Mouse (Mus musculus): ENCODE measurements around the gene Plekha8. TPM values are rescaled to one million over a fixed set of nuclear protein-coding genes. Genes with fewer than 3 reads are reported as not detected.

The Plekha8 gene
- total RNA-seq (2014; rRNA removed) (14.9 and 17.0 TPM in 2 replicates), polyA plus RNA-seq (2015; fragmentation: Nextera tagmentation; extraction: Ambion mirVana) (4.8 and 5.2 TPM in 2 replicates)

GRCm38 (mm10) chr6:54594469-54595329 lies at the start of gene Plekha8:
Gene Plekha8 (plus strand): TSS chr6:54595111.
- Histone ChIP-seq H3K9me3 (ENCODE audit: low read length) (no peaks in the 10 kb centered on the region), H3K27me3 (ENCODE audit: insufficient read depth, low read length) (no peaks in the 10 kb centered on the region), H3K27ac (ENCODE audit: low read depth, low read length) (peak within 1 kb of the TSS; percentile 34), H3K4me2 (ENCODE audit: low read depth, low read length, poor library complexity, severe bottlenecking) (peak within 1 kb of the TSS; percentile 81), H3K9ac (replicated peaks; ENCODE audit: low read length, poor library complexity, severe bottlenecking) (peak within 1 kb of the TSS; percentile 78), H3K4me3 (ENCODE audit: low read depth, low read length) (peak within 1 kb of the TSS; percentile 83), H3K36me3 (ENCODE audit: insufficient read depth, low read length) (no peaks in the 10 kb centered on the region), H3K4me1 (ENCODE audit: insufficient read depth, low read length) (no peaks in the 10 kb centered on the region)
- peak; percentile 95 for DNase-seq (ENCODE audit: low spot score)
- TF ChIP-seq CTCF (IDR thresholded peaks at IDR 0.05): no peak; the same call in none of the 2 replicates
- WGBS: 0% methylated on average over 27 of the region's 49 CpGs
- peak; percentile 94 for ATAC-seq (ENCODE audit: low FRiP score)

DNA sequence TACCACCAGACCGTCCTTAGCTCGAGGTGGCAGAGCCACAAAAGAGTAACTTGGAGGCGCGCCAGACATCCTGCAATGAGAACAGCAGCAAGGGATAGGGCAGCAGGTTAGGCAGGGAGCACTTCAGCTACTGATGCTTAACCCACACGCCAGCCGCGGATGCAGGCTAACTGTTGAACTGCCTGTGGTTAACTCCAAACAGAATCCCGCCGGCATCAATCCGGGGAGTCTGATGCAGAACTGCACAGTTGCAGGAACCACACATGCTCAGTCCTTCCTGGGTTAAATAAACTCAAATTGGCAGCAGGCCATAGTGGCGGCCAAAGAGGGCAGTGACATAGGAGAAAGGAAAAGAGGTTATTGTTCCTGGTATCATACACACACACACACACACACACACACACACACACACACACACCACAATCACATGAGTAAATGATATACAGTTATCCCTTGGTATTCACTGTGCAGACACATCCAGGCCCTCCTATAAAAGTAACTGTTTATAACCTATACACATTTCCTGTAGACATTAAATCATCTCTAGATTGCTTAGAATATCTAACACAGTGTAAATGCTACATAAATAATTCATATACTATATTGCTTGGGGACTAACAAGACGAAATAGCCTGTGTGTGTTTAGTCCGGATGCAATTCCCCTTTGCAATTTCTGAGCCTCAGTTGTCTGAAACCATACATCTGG lies 46.4 kb upstream of the Plekha8 start:
- peaks cover 12% of the 10 kb centered on the region; the same call in 1 of the 2 replicates for H3K36me3 ChIP-seq (ENCODE audit: insufficient read depth, low read length)
- no peak overlapping the region for H3K4me3 ChIP-seq (ENCODE audit: low read depth, low read length)
- H3K9ac ChIP-seq (replicated peaks; ENCODE audit: low read length, poor library complexity, severe bottlenecking): no peak overlapping the region
- H3K4me1 ChIP-seq (ENCODE audit: insufficient read depth, low read length): peaks cover 6% of the 10 kb centered on the region; the same call in 1 of the 2 replicates
- no peaks in the 10 kb centered on the region for H3K9me3 ChIP-seq (ENCODE audit: low read length)
- no peak overlapping the region for H3K27ac ChIP-seq (ENCODE audit: low read depth, low read length)
- ATAC-seq (ENCODE audit: low FRiP score): no peak
- no peaks in the 10 kb centered on the region for H3K27me3 ChIP-seq (ENCODE audit: insufficient read depth, low read length)
- TF ChIP-seq CTCF (IDR thresholded peaks at IDR 0.05): no peak
- no peak for DNase-seq (ENCODE audit: low spot score)
- 56% methylated on average over 13 of the region's 13 CpGs for WGBS
- H3K4me2 ChIP-seq (ENCODE audit: low read depth, low read length, poor library complexity, severe bottlenecking): no peak overlapping the region

- no peak for TF ChIP-seq CTCF (IDR thresholded peaks at IDR 0.05)
- no peak overlapping the region for H3K4me2 ChIP-seq (ENCODE audit: low read depth, low read length, poor library complexity, severe bottlenecking)
- ATAC-seq (ENCODE audit: low FRiP score): no peak
- DNase-seq (ENCODE audit: low spot score): no peak
- no peaks in the 10 kb centered on the region for H3K9me3 ChIP-seq (ENCODE audit: low read length)
- H3K4me1 ChIP-seq (ENCODE audit: insufficient read depth, low read length): peaks cover 15% of the 10 kb centered on the region
- H3K27me3 ChIP-seq (ENCODE audit: insufficient read depth, low read length): no peaks in the 10 kb centered on the region
- H3K4me3 ChIP-seq (ENCODE audit: low read depth, low read length): no peak overlapping the region
- H3K9ac ChIP-seq (replicated peaks; ENCODE audit: low read length, poor library complexity, severe bottlenecking): no peak overlapping the region
- 63% methylated on average over 4 of the region's 4 CpGs for WGBS
- H3K36me3 ChIP-seq (ENCODE audit: insufficient read depth, low read length): peaks cover 7% of the 10 kb centered on the region; the same call in 1 of the 2 replicates
- no peak overlapping the region for H3K27ac ChIP-seq (ENCODE audit: low read depth, low read length)
Observed at GRCm38 (mm10) chr6:54549311-54549710, 45.6 kb upstream of the Plekha8 start.

DNA sequence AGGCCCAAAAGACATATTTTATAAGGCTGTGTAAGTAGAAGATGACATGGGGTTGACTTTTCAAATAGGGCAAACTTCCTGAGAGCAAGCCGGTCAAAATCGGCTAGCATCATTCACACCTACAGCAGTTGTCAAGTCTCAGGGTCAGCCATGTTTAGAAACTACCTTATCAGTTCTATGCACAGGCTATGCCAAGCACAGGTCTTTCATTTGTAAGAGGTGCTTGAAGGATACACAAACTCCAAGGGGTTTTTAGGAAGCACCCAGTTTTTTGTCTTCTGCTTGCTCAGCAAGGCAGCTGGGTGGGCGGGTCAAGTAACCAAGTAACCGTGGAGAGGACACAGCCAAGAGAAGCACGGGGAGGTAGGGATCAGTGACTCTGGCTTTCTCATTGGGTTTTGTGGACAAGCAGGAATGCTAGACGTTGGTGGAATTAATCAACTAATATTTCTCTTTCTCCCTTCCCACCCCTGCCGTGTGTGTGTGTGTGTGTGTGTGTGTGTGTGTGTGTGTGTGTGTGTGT lies 44.0 kb upstream of the Plekha8 start:
- Histone ChIP-seq H3K4me1 (ENCODE audit: insufficient read depth, low read length) (peaks cover 19% of the 10 kb centered on the region), H3K27ac (ENCODE audit: low read depth, low read length) (no peak overlapping the region), H3K27me3 (ENCODE audit: insufficient read depth, low read length) (no peaks in the 10 kb centered on the region), H3K4me2 (ENCODE audit: low read depth, low read length, poor library complexity, severe bottlenecking) (no peak overlapping the region), H3K9ac (replicated peaks; ENCODE audit: low read length, poor library complexity, severe bottlenecking) (no peak overlapping the region), H3K9me3 (ENCODE audit: low read length) (no peaks in the 10 kb centered on the region), H3K36me3 (ENCODE audit: insufficient read depth, low read length) (no peaks in the 10 kb centered on the region; the same call in 1 of the 2 replicates), H3K4me3 (ENCODE audit: low read depth, low read length) (no peak overlapping the region)
- no peak for TF ChIP-seq CTCF (IDR thresholded peaks at IDR 0.05)
- ATAC-seq (ENCODE audit: low FRiP score) (no peak), DNase-seq (ENCODE audit: low spot score) (no peak)
- WGBS: 62% methylated on average over 7 of the region's 7 CpGs

DNA sequence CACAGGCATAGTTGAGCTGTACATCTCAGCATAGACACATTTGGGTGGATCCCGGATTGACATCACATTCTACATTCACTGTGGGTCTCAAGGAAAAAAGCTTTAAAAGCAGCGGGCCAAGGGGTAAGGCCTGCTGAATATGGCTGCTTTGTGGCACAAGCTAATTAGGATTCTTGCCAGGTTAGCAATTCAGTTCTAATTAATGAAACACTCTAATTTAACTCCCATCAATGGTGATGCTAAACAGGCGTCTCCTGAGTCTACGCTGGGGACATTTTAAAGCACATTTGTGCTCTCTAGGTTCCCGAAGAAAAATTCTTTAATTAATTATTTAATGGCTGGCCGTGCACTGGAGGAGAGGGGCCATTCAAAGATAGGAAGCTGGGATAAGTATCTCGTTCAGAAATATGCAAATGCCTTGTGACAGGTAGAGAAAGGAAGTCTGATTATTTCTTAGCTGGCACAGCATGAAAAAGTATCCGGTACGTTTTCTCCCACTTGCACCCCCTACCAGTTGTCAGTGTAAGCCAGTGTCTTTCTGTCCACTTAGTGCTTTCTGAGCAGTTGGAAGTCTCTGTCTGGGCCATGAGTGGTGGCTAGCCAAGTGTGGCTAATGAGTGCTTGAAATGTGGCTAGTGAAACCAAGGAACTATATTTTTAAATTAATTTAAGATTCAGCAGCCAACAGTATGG lies 42.0 kb upstream of the Plekha8 start:
- Histone ChIP-seq H3K9ac (replicated peaks; ENCODE audit: low read length, poor library complexity, severe bottlenecking) (no peak overlapping the region), H3K9me3 (ENCODE audit: low read length) (no peaks in the 10 kb centered on the region), H3K4me2 (ENCODE audit: low read depth, low read length, poor library complexity, severe bottlenecking) (no peak overlapping the region), H3K4me1 (ENCODE audit: insufficient read depth, low read length) (peaks cover 19% of the 10 kb centered on the region), H3K4me3 (ENCODE audit: low read depth, low read length) (no peak overlapping the region), H3K27me3 (ENCODE audit: insufficient read depth, low read length) (no peaks in the 10 kb centered on the region), H3K36me3 (ENCODE audit: insufficient read depth, low read length) (no peaks in the 10 kb centered on the region), H3K27ac (ENCODE audit: low read depth, low read length) (no peak overlapping the region)
- DNase-seq (ENCODE audit: low spot score) (peak; percentile 73), ATAC-seq (ENCODE audit: low FRiP score) (0 out of 2 replicates have a peak, but pooled peaks have one; percentile 31)
- WGBS: 17% methylated on average over 9 of the region's 9 CpGs
- 0 out of 2 replicates have a peak, but pooled peaks have one; percentile 13 for TF ChIP-seq CTCF (IDR thresholded peaks at IDR 0.05)
